Mouse (Mus musculus): ENCODE measurements around the gene Igdcc4.
"Not testable (repeated sequence)": the region's sequence is repeated elsewhere in the genome, so short reads cannot be mapped to it uniquely, and the experiment has no call there.

Igdcc4 gene

DNA sequence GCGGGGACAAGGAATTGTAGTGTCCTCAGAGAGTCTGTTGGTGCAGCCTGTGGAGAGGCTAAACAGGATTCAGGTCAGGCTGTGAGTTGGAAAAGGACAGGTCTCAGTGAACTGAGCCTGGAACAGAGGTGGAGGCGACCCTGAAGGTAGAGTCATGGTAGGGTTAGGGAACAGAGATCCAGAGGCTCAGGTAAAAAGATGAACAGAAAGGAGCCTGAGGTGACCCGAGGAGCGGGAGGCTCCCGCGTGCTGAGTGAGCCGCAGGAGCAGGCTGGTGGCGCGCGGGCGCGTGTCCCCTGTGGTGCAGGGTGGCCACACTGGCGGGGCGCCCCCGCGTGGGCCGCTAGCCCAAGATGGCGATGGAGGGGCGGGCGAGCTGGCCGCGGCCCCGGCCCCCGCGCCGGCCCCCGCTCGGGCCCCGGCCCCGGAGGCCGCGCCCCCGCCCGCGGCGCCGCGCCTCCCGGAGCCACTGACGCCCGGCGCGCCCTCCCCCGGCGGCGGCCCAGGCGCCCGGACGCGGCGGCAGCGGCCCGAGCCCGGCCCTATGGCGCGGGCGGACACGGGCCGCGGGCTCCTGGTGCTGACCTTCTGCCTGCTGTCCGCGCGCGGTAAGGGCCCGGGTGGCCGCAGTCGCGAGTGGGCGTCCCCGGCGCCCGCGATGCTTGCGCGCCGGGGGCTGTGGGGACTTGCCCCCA, at the start of gene Igdcc4:
Gene Igdcc4 (plus strand): TSS at position 496 of the 695 bp plus-strand sequence.
- no peak for DNase-seq

GRCm38 (mm10) chr9:65064251-65064650, 37.0 kb upstream of the Igdcc4 start:
- DNase-seq: no peak

GRCm38 (mm10) chr9:65070587-65070986, 30.7 kb upstream of the Igdcc4 start:
- no peak for DNase-seq

DNA sequence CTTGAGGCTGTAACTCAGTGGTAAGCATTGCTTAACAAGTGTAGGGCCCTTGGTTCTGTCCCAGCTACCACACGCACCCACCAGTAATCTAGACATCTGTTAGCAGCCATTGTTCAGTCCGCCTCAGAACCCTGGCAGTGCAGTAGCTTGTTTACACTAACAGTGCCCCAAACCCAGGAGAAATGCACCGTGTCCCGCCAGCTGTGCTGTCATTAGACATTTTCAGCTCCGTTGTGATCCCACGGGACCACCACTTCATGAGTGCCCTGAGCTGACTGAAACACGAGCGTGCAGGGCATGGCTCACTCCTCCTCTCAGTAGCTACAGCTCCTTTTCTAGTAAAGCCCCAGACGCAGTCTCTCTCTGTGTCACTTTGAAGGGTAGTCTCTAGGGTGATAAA, 27.7 kb upstream of the Igdcc4 start:
- no peak for DNase-seq

DNA sequence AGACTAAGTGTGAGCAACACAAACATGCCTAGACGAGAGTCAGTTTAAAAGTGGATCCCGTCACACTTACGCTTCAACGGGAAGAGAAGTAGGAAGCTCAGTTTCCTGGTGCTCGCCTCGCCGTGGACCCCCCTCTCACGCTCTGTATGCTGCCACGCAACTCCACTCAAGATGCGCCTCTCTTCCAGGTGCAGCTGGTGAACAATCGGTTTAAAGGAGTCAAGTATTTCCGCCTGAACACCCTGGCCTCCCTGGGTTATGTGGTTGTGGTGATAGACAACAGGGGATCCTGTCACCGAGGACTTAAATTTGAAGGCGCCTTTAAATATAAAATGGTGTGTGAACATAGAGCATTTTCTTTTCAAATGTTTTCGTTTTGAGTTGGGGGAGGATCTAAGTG, 27.0 kb upstream of the Igdcc4 start:
- DNase-seq: no peak

- DNase-seq: no peak
Measured at GRCm38 (mm10) chr9:65074855-65075493, 26.3 kb upstream of the Igdcc4 start.

DNA sequence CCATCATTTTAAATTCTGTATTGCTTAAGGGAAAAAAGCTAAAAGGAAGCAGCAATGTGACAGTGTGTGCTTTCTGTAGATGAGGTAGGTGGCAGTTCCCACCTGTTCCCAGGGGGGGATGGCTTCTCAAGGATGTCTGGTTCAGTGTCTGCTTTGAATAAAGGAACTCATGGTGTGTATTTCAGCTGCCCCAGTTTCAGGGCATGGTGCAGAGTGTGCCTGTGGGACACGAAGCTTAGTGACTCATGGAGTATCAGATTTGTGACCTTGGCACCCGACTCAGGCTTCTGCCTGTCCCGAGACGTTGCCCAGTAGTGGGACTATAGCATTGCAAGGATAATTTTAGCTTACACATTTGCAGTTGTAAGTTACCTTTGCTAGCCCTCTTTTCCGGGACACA, 23.8 kb upstream of the Igdcc4 start:
- DNase-seq: no peak

GRCm38 (mm10) chr9:65080141-65080540, 21.1 kb upstream of the Igdcc4 start:
- not testable (repeated sequence) for DNase-seq

GRCm38 (mm10) chr9:65083075-65083765, 18.1 kb upstream of the Igdcc4 start:
- no peak for DNase-seq

DNA sequence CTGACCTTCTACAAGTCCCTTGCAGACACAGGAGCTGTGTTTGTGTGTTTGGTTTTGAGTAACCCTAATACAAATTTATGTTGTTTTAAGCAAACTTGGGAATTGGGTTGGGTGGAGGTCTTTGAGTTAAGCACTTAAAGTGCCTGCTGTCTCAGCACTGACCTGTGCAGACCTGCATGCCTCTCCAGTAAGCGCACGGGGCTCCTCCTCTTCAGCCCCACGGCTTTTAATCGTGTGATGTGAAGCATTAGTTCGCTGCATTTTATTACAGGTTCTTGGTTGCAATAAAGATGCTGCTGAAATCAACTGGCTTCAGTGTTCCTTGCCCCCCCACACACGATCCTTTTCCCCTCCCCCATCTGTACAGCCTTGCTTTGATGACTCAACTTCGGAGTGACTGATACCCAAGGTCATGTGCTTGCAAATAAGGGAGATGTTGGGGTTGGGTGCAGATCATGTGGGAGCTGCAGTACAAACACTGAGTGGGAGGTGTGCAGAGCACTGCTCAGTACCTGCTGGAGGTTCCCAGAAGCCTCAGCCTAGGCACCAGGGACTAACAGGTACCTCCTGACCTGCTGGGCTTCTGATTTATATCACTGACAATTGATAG, 17.0 kb upstream of the Igdcc4 start:
- no peak for DNase-seq

DNA sequence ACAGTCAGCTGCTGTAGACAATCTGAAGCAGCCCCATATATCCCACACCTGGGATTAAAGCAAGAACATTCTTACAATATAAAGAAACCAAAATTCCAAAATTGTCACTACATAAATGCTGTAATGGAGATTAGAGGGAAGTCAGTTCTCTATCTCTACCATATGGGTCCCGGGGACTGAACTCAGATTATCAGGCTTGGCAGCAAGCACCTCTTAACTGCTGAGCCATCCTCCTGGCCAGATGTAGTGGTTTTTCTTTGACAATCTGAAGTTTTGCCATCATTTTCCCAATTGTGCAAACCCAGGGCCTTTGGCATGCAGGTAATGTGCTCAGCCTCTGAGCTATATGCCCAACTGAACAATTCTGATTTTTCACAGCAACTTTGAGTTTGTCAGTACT, 16.0 kb upstream of the Igdcc4 start:
- DNase-seq: no peak

DNA sequence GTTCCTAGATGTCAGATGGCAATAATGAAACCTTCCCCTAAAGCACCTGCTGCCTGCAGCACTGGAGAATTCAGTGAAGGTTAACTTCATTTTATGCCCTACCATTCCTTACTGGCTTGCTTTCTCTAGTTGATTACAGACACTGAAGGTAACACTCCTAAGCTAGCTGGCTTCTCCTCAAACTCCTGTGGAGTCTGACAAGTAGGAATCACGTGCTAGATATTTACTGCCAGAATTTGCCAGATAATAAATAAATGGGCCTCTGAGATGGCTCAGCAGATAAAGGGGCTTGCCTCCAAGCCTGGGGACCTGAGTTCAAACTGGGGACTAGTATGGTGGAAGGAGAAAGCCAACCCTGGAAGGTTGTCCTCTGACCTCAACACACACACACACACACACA, 14.5 kb upstream of the Igdcc4 start:
- DNase-seq: no peak

DNA sequence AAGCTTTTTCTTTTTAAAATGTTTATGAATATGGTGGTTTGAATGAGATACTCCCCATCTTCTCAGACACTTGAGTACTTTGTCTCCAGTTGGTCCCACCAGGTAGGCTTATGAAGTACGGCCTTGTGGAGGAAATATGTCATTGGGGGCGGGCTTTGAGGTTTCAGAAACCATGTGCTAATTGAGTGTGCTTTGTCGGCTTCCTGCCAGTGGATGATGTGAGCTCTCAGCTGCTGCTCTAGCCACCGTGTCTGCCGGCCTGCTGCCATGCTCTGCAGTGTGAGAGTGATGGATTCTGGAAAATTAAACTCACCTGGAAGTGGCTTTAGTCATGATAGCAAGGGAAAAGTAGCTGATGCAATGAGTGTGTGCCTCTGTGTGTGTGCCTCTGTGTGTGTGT, 13.8 kb upstream of the Igdcc4 start:
- no peak for DNase-seq

- no peak for DNase-seq
Measured at GRCm38 (mm10) chr9:65094237-65094636, 7.0 kb upstream of the Igdcc4 start.

- no peak for DNase-seq
Measured at GRCm38 (mm10) chr9:65101686-65102376, 545 bp downstream of the Igdcc4 start.

DNA sequence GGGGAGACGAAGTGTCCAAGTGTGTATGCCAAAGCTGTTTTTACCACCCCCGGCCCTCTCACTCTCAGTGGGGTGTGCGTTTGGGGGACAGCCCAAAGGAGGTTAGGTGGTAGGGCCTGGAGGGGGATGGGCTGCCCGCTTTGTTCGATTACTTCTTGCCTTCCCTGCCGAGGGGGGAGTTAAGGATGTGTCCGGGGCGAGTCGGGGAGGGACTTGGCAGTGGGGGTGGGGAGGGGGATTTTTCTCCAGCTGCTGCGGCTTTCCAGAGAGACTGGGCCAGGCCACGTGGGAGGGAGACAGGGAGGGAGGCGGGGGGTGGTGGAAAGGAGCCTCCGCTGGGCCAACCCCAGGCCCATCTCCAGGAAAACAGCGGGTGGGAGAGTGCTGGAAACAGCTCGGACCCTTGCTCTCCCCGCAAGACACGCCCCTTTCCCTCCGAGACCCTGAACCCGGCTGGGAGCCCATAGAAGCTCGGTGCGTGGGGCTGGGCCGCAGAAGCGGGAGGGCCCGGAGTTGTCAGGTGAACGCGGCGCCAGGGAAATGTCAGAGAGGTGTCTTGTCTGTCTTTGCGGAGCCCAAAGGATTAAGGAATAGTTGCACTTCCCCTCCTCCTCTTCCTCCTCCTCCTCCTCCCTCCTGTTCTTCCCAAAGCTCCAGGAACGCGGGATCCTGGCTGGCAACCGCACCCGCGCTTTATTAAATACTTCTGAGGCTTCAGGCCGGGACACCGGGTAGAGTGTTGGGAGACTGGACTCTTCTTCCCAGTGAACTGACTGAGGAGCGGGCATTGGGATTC, 1.3 kb downstream of the Igdcc4 start:
- DNase-seq: no peak

DNA sequence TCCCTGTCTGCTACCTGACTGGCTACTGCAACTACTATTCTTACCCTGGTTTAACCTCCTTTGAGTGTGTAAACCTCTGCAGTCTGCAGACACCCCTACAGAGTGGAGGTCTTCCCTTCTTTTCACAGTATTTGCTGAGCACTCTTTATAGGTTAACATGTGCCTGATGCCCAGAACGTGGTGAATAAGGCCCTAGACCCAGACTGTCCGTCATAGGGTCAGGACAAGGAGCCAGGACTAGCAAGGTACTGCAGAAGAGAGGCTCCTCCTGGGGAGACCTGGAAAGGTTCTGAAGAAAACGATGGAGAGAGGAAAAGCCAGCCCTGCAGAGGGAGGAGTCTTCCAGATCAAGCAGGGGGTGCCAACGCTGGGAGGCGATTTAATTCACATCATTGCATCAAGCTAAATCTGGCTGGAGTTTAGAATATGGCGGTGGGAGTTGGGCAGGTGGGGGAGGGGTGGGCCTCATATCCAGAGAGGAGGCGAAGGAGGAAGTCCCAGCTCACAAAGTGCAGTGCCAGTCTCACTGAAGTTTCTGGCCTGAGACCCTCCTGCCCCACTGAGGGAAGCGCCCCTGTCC, 2.0 kb downstream of the Igdcc4 start:
- DNase-seq: no peak

GRCm38 (mm10) chr9:65106821-65107220, 5.5 kb downstream of the Igdcc4 start:
- no peak for DNase-seq

DNA sequence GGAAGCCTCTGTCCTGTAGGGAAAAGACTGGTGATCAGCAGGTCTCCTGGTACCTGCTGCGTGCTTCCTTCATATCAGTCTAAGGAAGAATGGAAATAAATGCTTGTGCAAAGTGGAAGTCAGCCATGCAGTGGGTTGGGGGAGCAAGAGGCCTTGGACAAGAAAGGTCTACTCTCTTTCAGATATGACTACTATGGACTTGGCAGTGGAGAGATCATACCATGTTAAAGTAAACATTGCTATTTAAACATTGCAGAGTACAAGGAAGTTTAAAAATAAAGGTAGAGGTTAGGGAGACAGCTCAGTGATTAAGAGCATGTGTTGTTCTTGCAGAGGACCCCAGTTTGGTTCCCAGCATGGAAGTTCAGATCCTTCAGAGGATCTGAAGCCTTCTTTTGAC, 6.6 kb downstream of the Igdcc4 start:
- no peak for DNase-seq

GRCm38 (mm10) chr9:65109132-65110072, 8.1 kb downstream of the Igdcc4 start:
- DNase-seq: no peak

DNA sequence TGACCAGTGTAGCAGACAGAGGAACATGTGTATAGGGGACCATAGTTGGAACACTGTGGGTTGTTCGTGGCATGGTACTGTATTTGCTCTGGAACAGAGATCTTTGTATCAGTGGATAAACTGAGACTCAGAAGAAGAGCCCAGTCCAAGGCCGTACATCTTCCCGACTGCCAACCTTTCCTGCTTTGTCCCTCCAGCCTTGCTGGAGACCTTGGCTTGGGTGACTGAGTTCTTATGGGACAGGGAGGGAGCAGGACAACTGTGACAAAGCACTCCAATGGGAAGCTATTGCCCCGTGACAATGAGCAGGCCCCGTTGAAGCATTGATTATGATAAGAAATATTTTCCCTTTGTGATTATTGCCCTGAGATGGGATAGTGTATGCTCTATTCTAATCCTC, 10.4 kb downstream of the Igdcc4 start:
- no peak for DNase-seq
